In the genomic region with DNA sequence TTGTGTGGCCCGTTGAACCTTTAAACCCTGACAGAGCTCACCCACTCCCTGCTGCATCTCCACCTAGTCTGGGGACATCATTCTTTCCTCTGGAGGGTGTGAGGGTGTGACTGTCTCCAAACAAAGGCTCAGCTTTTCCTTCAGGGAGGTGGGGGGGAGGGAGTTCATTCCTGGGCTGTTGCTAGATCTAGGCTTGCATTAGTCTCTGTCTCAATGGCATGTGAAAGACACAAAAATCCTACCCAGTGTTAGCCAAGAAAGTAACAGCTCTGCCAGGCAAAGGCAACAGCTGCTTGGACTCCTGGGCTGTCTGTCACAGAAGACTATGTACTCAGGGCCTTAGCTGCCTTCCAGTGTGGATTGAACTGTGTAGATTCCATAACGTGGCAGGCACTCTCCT, we compare ENCODE assay signal across 13 mouse cellular contexts.
A peak's percentile ranks its signal among the peaks of the same experiment; 100 is the strongest.
DNase-seq lines count a peak whose midpoint lies in the region; ATAC-seq and TF ChIP-seq lines count a peak whose summit lies in the region.
"Had no signal": no experiment of that assay in that cellular context is flagged by ENCODE, and none has a peak within 500 bp of the region (broad histone marks: within the 10 kb centered on the region; RNA-seq: fewer than 3 reads in every experiment).

No protein-coding gene starts in this region.

- H3K27ac ChIP-seq in lung, postnatal 0 days (ENCODE audit: low read length), result no peak overlapping the region
- 0 out of 2 replicates have a peak overlapping the region, but pooled peaks have one; percentile 24 for H3K27ac ChIP-seq in limb, embryonic 15.5 days
- H3K27ac ChIP-seq: midbrain, embryonic 13.5 days; neural tube, embryonic 12.5 days had no signal

- H3K36me3 ChIP-seq in lung, postnatal 0 days (ENCODE audit: insufficient read depth, low read length), result no peaks in the 10 kb centered on the region
- H3K36me3 ChIP-seq in limb, embryonic 15.5 days, result no peaks in the 10 kb centered on the region
- H3K36me3 ChIP-seq: midbrain, embryonic 13.5 days; neural tube, embryonic 12.5 days had no signal

- 0 out of 2 replicates have a peak, but pooled peaks have one; percentile 28 for ATAC-seq in lung, postnatal 0 days
- ATAC-seq in limb, embryonic 15.5 days (ENCODE audit: insufficient number of reproducible peaks, low FRiP score, low TSS enrichment, low read depth), result 0 out of 2 replicates have a peak, but pooled peaks have one; percentile 24
- no peak for ATAC-seq in erythroid progenitor cell, adult 5-6 weeks (replicated peaks; ENCODE audit: low FRiP score, poor library complexity, severe bottlenecking)
- ATAC-seq: midbrain, embryonic 13.5 days had no signal

- no peak overlapping the region for H3K4me3 ChIP-seq in lung, postnatal 0 days (ENCODE audit: low read depth, low read length)
- no peak overlapping the region for H3K4me3 ChIP-seq in limb, embryonic 15.5 days
- H3K4me3 ChIP-seq: midbrain, embryonic 13.5 days; neural tube, embryonic 12.5 days had no signal

- no peak for TF ChIP-seq CTCF in lung, postnatal 0 days (IDR thresholded peaks at IDR 0.05)

- 34% methylated on average over 2 of the region's 2 CpGs for WGBS in lung, postnatal 0 days
- 65% methylated on average over 2 of the region's 2 CpGs for WGBS in limb, embryonic 15.5 days

- H3K9ac ChIP-seq in lung, postnatal 0 days (replicated peaks; ENCODE audit: low read depth), result no peak overlapping the region
- no peak overlapping the region for H3K9ac ChIP-seq in limb, embryonic 15.5 days
- H3K9ac ChIP-seq: midbrain, embryonic 13.5 days; neural tube, embryonic 12.5 days had no signal

- TF ChIP-seq EP300 in lung, postnatal 0 days (IDR thresholded peaks at IDR 0.05), result no peak

- no peaks in the 10 kb centered on the region for H3K9me3 ChIP-seq in lung, postnatal 0 days (ENCODE audit: low read length)
- no peaks in the 10 kb centered on the region for H3K9me3 ChIP-seq in limb, embryonic 15.5 days
- H3K9me3 ChIP-seq: midbrain, embryonic 13.5 days; neural tube, embryonic 12.5 days had no signal

- H3K27me3 ChIP-seq in lung, postnatal 0 days (replicated peaks; ENCODE audit: insufficient read depth, low read length), result no peaks in the 10 kb centered on the region
- no peaks in the 10 kb centered on the region for H3K27me3 ChIP-seq in limb, embryonic 15.5 days
- H3K27me3 ChIP-seq: midbrain, embryonic 13.5 days; neural tube, embryonic 12.5 days had no signal

- DNase-seq in lung, postnatal 0 days (ENCODE audit: low spot score), result peak; percentile 18
- DNase-seq in lung, adult 18-20 months, result no peak
- peak; percentile 93 for DNase-seq in ZHBTc4 (ENCODE audit: low read depth, low spot score)
- no peak for DNase-seq in thymus, postnatal 14 days
- DNase-seq in adrenal gland, adult (ENCODE audit: inconsistent age in 2 of 2, low spot score in 1 of 2), result no peak
- DNase-seq: adrenal gland, postnatal 36 days; kidney, adult 9 months; lung, postnatal 14 days had no signal

- H3K4me1 ChIP-seq in lung, postnatal 0 days (ENCODE audit: insufficient read depth, low read depth, low read length), result no peaks in the 10 kb centered on the region
- peaks cover 8% of the 10 kb centered on the region; the same call in 1 of the 2 replicates for H3K4me1 ChIP-seq in limb, embryonic 15.5 days
- H3K4me1 ChIP-seq: midbrain, embryonic 13.5 days; neural tube, embryonic 12.5 days had no signal

- H3K4me2 ChIP-seq in lung, postnatal 0 days (replicated peaks; ENCODE audit: low read depth, low read length), result no peak overlapping the region
- no peak overlapping the region for H3K4me2 ChIP-seq in limb, embryonic 15.5 days
- H3K4me2 ChIP-seq: liver, embryonic 11.5 days; midbrain, embryonic 13.5 days; neural tube, embryonic 12.5 days had no signal

Comparison
In these comparisons a context has a peak if more than half of its experiments do, and no peak if none do; other contexts are left out.
1. DNase-seq: peak in lung, postnatal 0 days (single experiment) and ZHBTc4 (single experiment); none in lung, adult 18-20 months (0 of 2), thymus, postnatal 14 days (single experiment) and adrenal gland, adult (0 of 2).